Mouse (Mus musculus) kidney, adult 11 months (tissue): Measurements from ENCODE around the gene Gm4881.

ENCODE experiments used
- DNase-seq: peaks from one replicate; pipeline ENCODE4 v3.0.0; 2022

Gm4881 gene

DNA sequence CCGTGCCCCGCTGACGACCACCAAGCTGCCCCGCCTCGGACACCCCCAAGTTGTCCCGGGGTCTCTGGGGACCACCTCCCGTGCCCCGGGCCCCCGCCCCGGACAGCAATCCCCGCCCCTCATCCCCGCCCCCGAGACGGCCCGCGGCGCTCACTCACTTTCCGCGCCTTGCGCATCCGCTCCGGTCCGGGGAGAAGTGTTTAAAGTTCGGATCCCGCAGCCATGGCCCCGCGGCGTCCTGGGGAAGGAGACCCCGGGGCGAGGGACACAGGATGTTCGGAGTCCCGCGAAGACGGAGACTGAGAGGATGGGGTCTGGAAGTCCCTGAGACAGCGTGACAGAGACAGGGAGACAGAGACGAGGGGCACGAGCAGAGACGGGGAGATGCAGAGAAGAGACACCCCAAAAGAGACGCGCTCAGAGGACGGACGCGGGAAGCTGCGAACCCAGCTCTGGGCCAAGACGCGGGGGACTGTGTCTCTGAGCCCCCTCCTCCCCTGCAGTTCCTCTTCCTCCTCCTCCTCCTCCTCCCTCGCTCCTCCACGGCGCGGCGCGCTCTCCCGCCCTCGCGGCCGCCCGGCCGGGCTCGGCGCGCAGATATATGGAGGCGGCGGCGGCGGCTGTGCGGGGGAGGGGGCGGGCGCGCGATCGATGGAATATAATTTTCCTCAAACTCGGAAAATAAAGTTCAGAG lies at the start of gene Gm4881:
Gene Gm4881 (minus strand): TSS at position 238 of the 694 bp plus-strand sequence.
- no peak for DNase-seq

- no peak for DNase-seq
Observed at GRCm38 (mm10) chr7:24993081-24993480, 48.8 kb upstream of the Gm4881 start.

DNA sequence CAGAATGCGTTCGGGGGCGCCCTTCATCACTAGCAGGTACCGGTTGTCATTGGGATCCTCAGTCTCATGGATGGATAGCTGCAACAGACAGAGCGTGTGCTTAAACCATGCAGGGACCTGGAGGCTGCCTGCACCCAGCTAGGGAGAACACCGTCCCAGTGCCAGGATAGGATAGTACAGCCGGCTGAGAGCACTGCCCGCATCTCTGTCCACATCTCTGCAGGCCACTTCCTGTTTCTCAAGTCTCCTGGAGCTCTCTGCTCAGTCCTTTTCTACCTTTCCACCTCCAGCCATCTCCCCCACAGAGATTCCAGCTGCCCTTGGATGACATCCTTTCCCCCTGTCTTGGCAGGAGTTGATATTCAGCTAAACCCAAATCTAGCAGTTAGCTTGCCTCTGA lies 46.2 kb upstream of the Gm4881 start:
- DNase-seq, result no peak

DNA sequence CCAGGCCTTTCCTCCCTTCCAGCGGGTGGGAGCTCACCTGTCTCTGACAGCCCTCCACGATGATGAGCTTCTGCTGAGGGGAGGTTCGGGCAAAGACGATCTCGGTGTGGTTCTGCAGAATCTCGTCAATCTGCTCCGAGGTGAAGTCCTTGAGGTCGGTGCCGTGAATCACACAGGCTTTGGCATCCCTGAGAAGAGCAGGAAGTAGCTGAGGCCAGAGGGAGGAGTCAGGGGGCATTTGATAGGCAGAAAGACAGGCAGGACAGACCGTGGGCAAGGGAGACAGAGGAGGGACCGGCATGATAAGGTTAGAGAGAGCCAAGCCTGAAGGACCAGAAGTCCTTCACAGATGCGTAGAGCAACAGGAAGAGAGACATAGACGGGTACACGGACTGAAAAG lies 43.6 kb upstream of the Gm4881 start:
- DNase-seq, result no peak

DNA sequence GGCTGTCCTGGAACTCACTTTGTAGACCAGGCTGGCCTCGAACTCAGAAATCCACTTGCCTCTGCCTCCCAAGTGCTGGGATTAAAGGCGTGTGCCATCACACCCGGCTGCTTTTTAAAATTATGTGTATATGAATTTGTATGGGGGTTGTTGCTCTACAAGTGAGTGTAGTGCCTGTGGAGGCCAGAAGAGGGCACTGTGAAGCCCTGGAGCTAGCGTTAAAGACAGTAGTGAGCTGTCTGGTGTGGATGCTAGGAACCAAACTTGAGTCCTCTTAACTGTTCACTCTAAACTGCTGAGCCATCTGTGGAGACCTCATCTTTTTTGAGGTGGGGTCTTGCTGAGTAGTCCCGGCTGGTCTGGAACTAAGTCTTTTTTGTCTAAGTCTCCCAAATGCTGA lies 41.5 kb upstream of the Gm4881 start:
- DNase-seq, result no peak

DNA sequence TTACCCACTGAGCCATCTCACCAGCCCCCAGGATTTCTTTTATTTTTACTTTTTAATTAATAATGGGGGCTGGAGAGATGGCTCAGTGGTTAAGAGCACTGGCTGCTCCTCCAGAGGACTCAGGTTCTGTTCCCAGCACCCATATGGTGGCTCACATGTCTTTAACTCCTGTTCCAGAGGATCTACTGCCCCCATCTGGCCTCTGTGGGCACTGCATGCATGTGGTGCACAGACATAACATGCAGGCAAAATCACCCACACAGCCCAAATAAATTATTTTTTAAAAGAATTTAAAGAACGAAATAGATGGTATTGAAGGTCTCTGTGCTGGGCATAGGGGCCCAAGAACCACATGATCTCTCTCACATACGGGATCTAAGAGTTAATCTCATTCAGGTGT lies 40.0 kb upstream of the Gm4881 start:
- no peak for DNase-seq

DNA sequence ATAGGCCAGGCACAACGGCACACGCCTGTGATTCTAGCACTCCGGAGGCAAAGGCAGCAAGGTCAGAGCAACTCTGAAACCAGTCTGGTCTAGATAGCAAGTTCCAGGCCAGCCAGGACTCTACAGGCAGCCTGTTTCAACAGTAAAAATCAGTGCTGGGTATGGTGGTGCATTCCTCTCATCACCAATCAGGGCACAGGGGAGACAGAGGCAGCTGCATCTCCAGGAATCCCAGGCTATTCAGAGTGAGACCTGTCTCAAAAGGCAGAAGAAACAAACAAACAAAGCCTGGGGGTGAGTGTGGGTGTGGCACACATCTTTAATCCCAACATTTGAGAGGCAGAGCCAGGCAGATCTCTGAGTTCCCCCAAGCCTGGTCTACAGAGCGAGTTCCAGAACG lies 39.1 kb upstream of the Gm4881 start:
- no peak for DNase-seq

GRCm38 (mm10) chr7:24980439-24980838 lies 36.1 kb upstream of the Gm4881 start:
- no peak for DNase-seq

DNA sequence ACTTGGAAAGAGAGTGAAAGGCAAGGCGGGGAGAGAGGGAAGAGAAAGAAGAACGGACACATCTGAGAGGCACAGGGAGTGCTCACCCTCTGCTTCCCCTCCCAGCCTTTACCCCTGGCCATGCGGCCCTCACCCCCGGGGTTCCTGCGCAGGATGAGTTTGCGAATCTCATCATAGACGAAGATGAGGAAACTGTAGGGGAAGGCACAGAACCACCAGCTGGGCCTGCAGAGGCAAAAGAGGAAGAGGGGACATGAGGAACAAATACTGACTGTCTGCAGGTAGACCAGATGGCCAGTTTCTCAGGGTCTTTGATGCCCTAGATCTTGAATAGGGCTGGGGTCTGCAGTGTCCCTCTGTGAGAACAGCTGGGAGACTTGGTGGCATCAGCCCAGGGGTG lies 34.5 kb upstream of the Gm4881 start:
- no peak for DNase-seq

- DNase-seq, result peak; percentile 20
Observed at GRCm38 (mm10) chr7:24974893-24975595, 30.8 kb upstream of the Gm4881 start.

- no peak for DNase-seq
Observed at GRCm38 (mm10) chr7:24973902-24974301, 29.6 kb upstream of the Gm4881 start.

DNA sequence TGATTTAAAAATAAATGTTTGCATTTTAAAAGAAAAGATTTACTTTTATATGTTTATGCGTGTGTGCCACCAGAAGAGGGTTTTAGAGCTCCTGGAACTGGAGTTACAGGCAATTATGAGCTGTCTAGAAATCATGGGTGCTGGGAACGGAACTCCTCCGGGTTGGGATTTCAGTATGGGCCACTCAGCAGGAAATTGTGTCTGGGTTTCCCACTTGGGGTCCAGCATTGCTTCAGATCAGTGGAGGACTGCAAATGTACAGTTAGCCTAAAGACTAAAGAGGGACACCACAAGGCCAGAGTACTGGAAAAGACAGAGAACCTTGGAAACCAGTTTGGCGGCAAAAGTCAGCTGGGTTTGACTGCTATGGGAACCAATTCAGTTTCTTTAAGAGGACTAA lies 28.9 kb upstream of the Gm4881 start:
- no peak for DNase-seq

DNA sequence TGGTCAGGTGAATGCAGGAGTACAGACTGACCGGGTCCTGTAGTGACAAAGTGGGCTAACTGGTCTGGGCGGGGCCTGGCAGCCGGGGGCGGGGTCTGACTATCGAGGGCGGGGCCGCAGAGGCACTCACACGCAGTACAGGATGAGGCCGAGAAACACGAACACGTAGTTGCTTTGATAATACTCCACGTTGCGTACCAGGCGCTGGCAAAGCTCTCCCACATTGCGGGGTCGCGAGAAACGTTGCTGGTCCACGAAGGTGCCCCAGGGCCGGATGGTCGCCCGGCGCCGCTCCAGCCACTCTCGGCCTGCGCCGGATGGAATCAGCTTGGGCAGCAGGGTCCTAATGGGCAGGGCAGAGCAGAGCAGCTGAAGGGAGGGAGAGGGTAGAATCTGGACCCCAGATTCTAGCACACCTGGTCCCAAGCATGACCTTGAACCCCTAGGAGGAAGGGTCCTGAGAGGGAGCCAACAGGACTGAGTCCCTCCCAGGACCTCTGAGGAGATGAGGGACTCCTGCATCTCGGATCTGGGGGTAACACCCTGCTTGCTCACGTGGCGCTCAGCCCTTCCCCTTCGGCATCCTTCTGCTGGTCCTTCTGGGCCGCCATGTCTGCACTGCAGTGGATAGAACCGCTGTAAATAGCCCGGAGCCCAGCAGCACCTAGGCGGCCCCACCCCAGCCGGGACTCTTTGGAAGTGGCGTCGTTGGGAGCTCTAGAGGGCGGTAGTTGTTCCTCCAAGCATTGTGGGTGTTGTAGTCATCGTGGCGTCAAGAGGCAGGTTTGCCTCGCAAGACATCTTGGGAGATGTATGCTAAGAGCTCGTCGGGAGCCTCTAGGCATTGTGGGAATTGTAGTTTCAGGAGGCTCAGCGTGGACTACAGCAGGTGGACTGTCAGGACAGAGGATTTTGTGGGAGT lies 27.9 kb upstream of the Gm4881 start, which contains the start of gene Rabac1:
Gene Rabac1 (minus strand): TSS at position 783 of the 922 bp plus-strand sequence.
- peak; percentile 98 for DNase-seq

DNA sequence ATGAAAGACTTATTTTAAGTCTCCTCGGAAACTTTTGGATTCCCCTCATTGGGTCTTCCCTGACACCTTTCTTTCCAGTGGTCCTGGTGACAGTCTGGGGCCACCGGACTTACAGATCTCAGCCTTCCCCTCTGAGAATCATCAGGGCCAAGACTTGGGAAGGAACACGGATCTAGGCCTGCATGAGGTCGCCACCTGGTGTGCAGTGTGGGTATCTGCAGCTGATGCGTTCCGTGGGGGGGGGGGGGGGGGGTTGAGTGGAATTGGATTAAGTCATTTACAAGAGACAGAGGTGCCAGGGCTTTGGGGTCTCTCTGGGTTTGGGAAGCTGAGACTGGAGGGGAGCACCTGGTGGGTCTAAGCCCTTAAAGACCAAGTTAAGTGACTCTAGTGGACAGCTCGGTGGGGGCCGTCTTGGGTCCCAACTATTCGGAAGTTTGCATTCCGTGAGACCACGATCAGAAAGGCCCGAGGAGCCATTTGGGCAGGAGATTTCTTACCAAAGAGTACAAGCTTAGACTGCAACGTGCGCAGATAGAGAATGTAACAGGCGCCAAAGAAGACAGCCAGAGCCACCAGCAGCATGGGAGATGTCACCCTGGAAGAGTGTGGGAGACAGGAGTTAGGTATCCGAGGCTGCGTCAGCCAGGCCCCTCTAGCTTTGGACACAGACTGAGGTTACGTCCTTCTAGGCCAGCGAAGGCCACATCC lies 27.1 kb upstream of the Gm4881 start:
- no peak for DNase-seq

DNA sequence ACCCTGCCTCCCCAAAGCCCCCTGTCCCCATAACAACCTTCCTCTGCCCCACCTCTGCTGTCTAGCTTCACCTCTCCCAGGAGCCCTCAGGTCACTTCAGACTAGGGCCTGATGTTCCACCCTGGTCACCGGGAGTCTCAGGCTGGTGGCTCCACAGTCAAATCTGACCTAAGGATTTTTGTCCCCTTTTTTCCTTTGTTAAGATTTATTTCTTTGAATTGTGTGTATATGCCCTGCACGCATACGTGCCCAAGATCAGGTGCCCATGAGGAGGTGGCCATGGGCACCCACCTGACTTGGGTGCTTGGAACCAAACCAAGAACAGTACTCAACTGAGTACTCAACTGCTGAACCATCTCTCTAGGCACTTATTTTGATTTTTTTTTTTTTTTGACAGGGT lies 26.0 kb upstream of the Gm4881 start:
- no peak for DNase-seq

DNA sequence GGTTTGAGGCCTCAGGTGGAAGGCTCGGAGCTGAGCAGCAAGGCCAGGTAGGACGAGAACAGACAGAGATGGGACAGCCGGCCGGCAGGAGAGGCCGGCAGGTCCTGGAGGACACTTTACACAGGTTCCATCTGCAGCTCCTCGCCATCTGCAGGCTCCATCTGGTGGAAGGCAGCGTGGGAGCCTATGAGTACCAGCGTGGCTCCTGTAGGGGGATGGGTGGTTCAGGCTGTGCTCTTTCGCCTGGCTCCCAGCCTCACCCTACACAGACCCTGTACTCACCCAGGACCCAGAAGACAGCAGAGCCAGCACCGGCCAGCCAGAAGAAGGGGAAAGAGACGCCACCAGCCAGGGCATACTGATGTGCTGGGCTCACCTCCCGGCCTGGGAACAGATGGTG lies 25.5 kb upstream of the Gm4881 start:
- no peak for DNase-seq

DNA sequence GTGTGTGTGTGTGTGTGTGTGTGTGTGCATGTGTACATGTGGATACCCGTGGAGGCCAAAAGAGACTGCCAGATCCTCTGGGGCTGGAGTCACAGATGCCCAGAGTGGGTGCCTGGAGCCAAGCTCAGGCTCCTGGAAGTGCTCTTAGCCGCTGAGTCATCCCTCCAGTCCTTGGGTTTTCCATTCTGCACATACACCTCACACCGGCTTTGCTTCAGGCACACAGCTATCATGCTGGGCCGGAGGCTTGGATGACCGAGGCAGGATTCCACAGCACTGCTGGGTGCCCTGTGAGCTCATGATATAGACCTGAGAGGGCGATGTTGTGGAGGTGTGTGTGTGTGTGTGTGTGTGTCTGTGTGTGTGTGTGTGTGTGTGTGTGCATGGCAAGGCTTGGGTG lies 24.2 kb upstream of the Gm4881 start:
- no peak for DNase-seq

GRCm38 (mm10) chr7:24967966-24968365 lies 23.7 kb upstream of the Gm4881 start:
- DNase-seq, result no peak

DNA sequence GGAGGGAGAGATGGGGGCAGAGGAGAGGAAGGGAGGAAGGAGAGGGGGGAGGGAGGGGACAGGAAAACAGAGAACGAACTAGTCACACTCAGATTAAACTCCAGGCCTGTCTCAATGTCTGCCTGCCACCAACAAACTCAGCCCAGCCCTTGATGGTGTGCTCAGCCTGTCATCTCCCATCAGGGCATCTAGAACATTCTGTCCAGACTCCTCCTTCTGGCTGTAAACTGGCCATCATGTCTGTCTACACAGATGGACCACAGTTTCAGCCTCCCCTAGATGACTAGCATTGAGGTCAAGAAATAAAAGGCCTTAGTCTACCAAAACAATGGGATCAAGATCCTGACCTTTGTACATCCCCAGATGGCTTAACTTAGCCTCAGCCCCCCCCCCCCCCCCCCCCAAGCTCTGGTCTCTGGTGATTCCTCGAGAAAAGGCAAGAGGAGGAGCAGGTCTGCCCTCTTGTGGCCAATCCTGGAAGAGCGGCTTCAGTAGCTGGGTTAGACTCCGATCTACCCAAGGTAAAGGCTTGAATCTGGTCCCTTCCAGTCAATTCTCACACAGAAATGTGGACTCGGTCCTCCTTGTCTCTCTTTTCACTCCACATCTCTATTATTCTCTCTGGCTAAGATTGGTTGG lies 20.7 kb upstream of the Gm4881 start:
- peak; percentile 65 for DNase-seq

GRCm38 (mm10) chr7:24964288-24964687 lies 20.0 kb upstream of the Gm4881 start:
- DNase-seq, result no peak

DNA sequence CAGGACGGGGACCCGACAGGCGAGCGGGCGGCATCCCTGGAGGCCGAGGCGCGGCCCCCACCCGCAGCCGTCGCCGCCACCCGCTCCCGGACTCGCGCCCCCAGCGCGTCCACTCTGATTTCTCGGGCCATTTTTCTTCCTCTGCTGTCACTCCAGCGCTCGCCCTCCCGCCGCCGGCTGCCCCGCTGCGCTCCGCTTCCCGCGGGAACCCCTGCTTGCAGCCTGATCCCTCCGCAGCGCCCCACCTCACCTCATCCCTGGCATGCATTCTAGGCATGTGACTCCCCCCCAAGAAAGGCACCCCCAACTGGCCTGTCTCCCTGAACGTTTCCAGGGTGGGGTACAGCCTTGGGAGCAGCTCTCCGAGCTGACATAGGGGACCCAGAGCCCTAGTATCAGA lies 10.9 kb upstream of the Gm4881 start:
- no peak for DNase-seq

DNA sequence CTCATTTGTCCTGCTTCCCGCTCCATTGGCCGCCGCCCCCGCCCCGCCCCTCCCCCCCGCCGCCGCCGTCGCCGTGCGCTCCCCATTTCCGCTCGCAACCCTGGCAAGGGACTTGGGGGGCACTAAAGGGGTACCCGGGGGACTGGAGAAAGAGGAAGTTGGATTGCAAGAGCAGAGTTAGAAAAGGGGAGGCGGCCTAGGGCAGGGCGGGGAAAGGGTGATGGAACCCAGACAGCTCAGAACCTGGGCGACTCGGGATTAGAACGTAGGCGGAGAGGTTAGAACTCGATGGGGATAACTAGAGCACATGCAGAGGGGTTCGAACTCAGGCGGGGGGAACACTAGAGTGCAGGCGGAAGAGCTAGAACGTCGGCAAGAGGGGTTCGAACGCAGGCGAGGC lies 10.2 kb upstream of the Gm4881 start:
- no peak for DNase-seq
